Mouse (Mus musculus) lung, adult 2 months (tissue): ENCODE results near the gene Tenm4. TPM values are rescaled to one million over a fixed set of nuclear protein-coding genes. Genes with fewer than 3 reads are reported as not detected.
A peak's percentile ranks its signal among the peaks of the same experiment; 100 is the strongest.

Experiments
- DNase-seq: peaks from one replicate; pipeline ENCODE4 v3.0.0; 2022
- H3K4me1 ChIP-seq: fragments of 200-500 bp; 2 replicates; pipeline ENCODE4 v1.6.1; 2011; ENCODE audit warnings: low read length; ENCODE audit not compliant: control insufficient read depth, insufficient read depth
- H3K4me3 ChIP-seq: fragments of 200-500 bp; replicated peaks from 2 replicates; pipeline ENCODE3; 2011; ENCODE audit warnings: low read depth, mild to moderate bottlenecking, control low read depth, low read length; ENCODE audit errors: extremely low read depth
- CTCF ChIP-seq: fragments of 200-500 bp; IDR thresholded peaks from 2 replicates; pipeline ENCODE4 v1.5.1; 2011; ENCODE audit warnings: mild to moderate bottlenecking, low read length, control low read depth; ENCODE audit not compliant: insufficient read depth
- POLR2A ChIP-seq: fragments of 200-500 bp; IDR thresholded peaks from 2 replicates; pipeline ENCODE4 v1.6.1; 2011; ENCODE audit warnings: low read depth, mild to moderate bottlenecking, control low read depth, low read length, borderline replicate concordance; ENCODE audit errors: extremely low read depth
- WGBS: fragments of 180-500 bp; shearing (Covaris S2); methylation state at CpG from one replicate; pipeline ENCODE4 v1.1.7; 2018; 5-methylcytosine and 5-hydroxymethylcytosine counted together
- polyA plus RNA-seq: library from polyadenylated mRNA; depleted of rRNA; stranded (reverse); fragments of >200 nt; gene quantifications from 2 replicates; pipeline ENCODE4 v1.2.3, GENCODE M21; 2012

Tenm4 gene
- polyA plus RNA-seq, 1 experiment = 0.98 TPM

GRCm38 (mm10) chr7:96556756-96557155, 385.7 kb downstream of the Tenm4 start:
- DNase-seq = no peak
- H3K4me1 ChIP-seq = no peaks in the 10 kb centered on the region
- no peak overlapping the region for H3K4me3 ChIP-seq
- WGBS = 66% methylated on average over 5 of the region's 5 CpGs
- TF ChIP-seq CTCF (no peak), POLR2A (no peak)

- H3K4me3 ChIP-seq = no peak overlapping the region
- no peak for TF ChIP-seq CTCF
- no peak for TF ChIP-seq POLR2A
- no peak for DNase-seq
- H3K4me1 ChIP-seq = no peaks in the 10 kb centered on the region
- WGBS = 46% methylated on average over 3 of the region's 3 CpGs
Measured at GRCm38 (mm10) chr7:96562890-96563289, 391.8 kb downstream of the Tenm4 start.

DNA sequence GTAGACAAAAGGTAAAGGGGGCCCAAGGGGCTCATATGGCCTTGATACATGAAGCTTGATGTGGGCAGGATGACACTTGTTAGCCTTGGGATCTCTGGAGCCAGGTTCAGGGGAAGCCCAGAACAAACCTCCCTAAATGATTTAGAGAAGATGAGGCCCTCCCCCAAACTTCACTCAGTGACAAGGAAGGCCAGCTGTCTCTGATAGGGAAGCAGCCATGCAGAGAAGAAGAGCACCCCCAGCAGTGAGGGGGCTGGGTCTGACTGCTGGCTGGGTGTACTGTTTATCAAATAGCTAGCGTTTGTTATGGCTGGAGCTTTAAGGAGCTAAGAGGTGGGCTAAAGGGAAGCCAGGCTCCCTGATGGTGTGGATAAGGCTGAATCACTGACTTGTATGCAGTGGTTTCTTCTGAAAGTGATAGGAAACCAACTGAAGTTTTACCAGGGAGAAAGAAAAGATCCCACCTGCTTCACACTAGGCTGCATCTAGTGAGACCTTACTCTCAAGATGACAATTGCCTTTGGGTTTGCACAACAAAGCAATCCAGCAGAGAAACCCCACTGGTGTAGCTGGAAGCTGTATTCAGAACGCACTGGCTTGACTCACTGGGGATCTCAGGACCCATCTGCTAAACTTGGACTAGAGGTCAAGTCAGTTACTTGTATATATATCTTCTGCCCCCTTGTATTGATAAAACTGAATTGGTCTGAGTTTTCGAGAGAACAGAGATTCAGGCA, 392.5 kb downstream of the Tenm4 start:
- Histone ChIP-seq H3K4me1 (no peaks in the 10 kb centered on the region), H3K4me3 (no peak overlapping the region)
- no peak for DNase-seq
- TF ChIP-seq POLR2A = no peak
- no peak for TF ChIP-seq CTCF
- WGBS = 60% methylated on average over 3 of the region's 3 CpGs

DNA sequence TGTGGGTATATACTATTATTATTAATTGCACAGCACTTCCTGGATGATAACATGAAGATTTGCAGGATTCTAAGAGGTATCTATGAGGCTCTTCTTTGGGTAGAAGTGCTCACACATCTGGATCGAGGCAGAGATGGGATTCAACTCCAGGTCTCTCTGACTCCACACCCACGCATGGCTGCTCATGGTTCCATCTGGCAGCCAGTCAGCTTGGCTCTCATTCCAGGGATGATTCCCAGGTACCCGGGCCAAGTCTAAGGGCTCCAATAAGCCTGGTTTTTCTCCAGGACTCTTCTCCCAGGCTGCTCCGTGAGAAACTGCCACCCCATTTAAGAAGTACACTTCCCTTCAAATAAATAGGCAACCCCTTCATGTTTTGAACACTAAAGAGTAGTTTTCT, 394.8 kb downstream of the Tenm4 start:
- 56% methylated on average over 4 of the region's 4 CpGs for WGBS
- no peak for DNase-seq

DNA sequence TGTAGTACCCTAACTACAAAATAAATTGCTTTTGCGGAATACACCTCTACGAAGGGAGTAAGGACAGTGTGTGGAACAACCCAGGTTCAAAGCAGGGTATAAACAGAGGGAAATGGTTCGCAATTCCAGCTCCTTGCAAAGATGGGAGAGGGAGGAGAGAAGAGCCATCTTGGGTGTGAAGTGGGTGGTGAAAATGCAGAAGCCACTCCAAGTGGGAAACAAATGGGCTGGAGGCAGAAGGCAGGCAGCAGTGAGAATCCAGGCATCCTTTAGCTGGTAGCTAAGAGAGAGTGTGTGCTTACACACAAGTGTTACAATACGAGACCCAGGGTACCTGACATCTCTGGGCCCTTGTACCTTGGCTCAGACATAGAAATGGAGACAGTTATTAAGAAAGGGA, 395.2 kb downstream of the Tenm4 start:
- TF ChIP-seq POLR2A (no peak), CTCF (no peak)
- no peak for DNase-seq
- no peaks in the 10 kb centered on the region for H3K4me1 ChIP-seq
- H3K4me3 ChIP-seq = no peak overlapping the region
- 81% methylated on average over 4 of the region's 4 CpGs for WGBS

More for the DNA sequence above, 394.8 kb downstream of the Tenm4 start:
- TF ChIP-seq CTCF (no peak), POLR2A (no peak)
- Histone ChIP-seq H3K4me3 (no peak overlapping the region), H3K4me1 (no peaks in the 10 kb centered on the region)

DNA sequence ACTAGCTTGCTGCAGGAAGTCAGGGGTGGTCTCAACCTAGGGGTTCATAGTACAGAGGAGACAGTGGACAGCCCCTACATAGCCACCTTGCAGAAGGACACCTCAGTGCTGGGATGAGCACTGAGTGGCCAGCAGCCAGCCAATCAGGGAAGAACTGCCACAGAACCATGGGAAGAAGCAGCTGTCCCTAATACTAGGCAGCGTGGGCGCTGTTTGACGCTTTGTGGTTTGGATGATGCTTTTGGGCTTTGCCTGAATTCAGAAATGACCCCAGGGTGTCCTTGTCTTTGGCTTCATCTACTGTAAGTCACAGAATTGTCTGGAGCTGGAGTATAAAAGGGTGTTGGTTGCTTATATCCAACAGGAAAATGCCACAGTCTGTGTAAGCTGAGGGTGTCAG, 397.0 kb downstream of the Tenm4 start:
- DNase-seq = no peak
- TF ChIP-seq CTCF = no peak
- TF ChIP-seq POLR2A = no peak
- Histone ChIP-seq H3K4me3 (no peak overlapping the region), H3K4me1 (no peaks in the 10 kb centered on the region)
- WGBS = 82% methylated on average over 3 of the region's 3 CpGs

DNA sequence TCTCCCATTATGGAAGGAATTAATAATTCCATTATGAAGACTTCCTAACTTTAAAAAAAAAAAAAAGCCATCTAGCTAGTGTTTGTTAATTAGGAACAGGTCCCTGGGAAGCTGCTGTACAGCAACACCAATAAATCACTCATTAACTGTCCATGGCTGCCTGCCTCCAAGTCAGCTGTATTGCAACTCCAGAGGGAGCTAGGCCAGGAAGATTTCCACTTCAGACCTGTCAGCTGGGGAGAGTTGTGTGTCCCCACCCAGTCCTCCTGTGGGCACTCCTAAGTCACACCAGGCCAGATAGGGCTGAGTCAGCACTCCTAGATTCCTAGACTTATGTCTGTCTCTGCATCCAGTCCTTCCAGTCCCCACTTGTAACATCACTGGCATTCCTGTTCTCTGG, 399.9 kb downstream of the Tenm4 start:
- DNase-seq = no peak
- H3K4me3 ChIP-seq = no peak overlapping the region
- TF ChIP-seq CTCF (no peak), POLR2A (no peak)
- H3K4me1 ChIP-seq = no peaks in the 10 kb centered on the region; the same call in 1 of the 2 replicates

DNA sequence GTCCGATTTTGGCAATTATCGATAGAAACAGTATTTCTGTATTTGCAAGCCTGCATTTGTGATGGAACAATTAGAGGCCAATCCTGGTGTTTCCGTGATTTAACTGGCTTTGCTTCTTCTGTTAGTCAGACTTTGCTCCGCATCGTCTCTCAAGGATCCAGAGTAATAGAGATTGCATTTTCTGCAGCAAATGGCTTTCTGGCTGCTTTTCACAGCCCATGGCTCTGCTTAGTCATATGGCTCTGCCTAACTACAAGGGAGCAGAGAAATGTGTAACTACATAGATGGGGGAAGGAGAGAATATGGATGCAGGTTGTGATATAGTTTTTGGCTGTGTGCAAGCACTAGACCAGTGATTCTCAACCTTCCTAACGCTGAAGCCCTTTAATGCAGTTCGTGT, 401.9 kb downstream of the Tenm4 start:
- DNase-seq = no peak
- H3K4me3 ChIP-seq = no peak overlapping the region
- WGBS = 96% methylated on average over 7 of the region's 7 CpGs
- no peaks in the 10 kb centered on the region; the same call in 1 of the 2 replicates for H3K4me1 ChIP-seq
- TF ChIP-seq CTCF (no peak), POLR2A (no peak)

DNA sequence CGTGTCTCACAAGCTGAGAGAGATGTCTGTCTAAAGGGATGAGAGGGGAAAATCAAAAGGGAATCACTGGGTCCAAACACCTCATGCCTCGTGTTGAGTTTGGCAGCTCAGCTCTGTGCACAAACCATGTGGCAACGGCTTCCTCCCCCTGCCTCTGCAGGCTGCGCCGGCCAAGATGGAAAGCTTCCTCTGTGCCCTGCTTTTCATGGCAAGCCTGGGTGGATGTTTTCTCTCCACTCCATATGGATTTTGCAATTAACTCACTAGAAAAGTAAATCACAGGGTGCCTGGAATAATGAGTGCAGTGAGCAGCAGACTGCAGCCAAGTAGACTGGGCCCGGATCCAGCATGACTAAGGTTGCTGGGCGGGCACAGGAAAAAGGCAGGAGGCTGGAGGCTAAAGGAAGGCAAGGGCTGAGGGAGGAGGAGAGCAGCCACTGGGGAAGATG, 404.2 kb downstream of the Tenm4 start:
- TF ChIP-seq CTCF = no peak
- TF ChIP-seq POLR2A = no peak
- no peak overlapping the region for H3K4me3 ChIP-seq
- no peaks in the 10 kb centered on the region; the same call in 1 of the 2 replicates for H3K4me1 ChIP-seq
- DNase-seq = peak; percentile 48
- 17% methylated on average over 7 of the region's 7 CpGs for WGBS

- WGBS = 76% methylated on average over 6 of the region's 6 CpGs
- Histone ChIP-seq H3K4me1 (no peaks in the 10 kb centered on the region), H3K4me3 (no peak overlapping the region)
- TF ChIP-seq POLR2A (no peak), CTCF (no peak)
- no peak for DNase-seq
Measured at GRCm38 (mm10) chr7:96582752-96583151, 411.7 kb downstream of the Tenm4 start.

DNA sequence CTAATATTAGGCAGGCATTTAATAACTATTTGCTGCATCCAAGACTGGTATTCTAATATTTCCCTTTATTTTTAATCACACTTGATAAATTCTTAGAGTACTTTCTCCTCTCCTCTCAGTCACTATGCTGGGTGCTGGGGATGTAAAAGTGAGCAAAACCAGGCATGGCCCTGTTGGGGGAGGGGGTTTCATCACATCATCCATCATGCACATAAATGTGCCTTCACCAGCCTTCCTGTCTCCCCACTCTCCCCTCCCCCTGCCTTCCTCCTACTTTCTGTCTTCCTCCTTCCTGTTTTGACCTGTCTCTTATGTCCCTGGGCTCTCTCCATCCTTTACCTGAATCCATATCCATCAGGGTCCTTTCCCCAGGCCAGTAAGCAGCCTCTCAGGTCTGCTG, 416.4 kb downstream of the Tenm4 start:
- no peak for TF ChIP-seq CTCF
- TF ChIP-seq POLR2A = no peak
- no peak for DNase-seq
- Histone ChIP-seq H3K4me3 (no peak overlapping the region), H3K4me1 (no peaks in the 10 kb centered on the region)
